Mouse (Mus musculus): ENCODE results near the gene Atxn7l1. TPM values are rescaled to one million over a fixed set of nuclear protein-coding genes. Genes with fewer than 3 reads are reported as not detected.
"Not testable (repeated sequence)": the region's sequence is repeated elsewhere in the genome, so short reads cannot be mapped to it uniquely, and the experiment has no call there.

Atxn7l1 gene
- total RNA-seq, 2 experiments from 2014 or later: 20.4 to 23.9 TPM

DNA sequence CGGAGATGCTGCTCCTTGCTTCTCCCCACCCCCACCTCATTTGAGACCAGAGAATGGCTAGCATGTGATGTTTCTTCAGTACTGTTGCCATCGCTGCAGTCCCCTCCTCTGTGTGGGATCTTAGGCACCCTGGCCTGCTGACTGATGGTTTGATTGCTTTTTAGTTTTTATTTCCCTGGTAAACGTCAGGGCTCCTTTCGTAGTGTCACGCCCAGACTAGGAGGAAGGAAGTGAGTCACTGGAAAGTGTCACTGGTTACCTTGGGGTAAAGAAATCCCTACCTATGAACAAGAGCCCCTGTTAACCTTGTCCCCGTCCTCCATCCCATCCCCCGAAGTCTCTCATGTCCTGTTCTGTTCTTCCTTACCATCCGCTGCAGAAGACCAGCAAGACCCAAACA lies 10.8 kb downstream of the Atxn7l1 start:
- intact Hi-C loops (cut with DNase I): no loop called here
- DNase-seq: no peak
- Histone ChIP-seq H3K4me3 (no peak overlapping the region), H3K27ac (no peak overlapping the region)
- TF ChIP-seq CTCF (IDR thresholded peaks at IDR 0.05): no peak

DNA sequence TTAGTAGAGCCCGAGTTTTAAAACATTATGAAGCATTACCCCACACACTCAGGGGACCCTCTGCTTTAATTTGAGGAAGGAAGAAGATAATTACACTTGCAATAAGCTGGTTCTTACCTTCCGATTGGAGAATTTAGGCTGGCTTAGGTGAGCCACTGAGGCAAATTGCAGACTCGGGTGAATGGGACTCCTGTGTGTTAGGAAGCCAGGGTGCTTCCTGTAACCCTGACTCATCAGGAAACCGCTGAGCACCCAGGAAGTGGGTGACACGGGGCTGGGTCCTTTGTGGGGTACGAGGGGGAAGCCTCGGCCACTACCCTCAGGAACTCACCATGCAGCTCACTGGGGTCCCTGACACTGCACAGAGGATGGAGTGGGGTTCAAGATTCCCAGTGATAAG lies 12.9 kb downstream of the Atxn7l1 start:
- intact Hi-C loops (cut with DNase I): no loop called here
- TF ChIP-seq CTCF (IDR thresholded peaks at IDR 0.05): no peak
- DNase-seq: no peak
- no peak overlapping the region for H3K4me3 ChIP-seq
- H3K27ac ChIP-seq: no peak overlapping the region

DNA sequence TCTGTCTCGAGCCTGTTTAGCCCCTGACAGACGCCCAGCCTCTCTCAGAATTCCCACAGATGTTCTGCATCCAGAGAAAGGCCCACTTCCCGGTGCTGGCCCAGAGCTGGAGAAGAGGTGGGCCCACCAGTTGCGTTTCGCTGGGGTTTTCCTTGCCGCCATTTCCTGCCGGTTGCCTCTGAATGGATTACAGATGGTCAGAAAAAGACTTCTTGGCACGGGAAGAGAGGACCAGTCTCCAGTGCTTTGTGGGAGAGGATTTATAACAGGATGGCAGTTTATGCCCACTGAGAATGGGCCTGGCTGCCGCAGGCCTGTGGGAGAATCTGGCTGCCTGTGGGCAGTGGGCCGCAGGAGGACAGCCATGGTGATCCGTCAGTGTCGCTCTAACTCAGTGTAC lies 15.0 kb downstream of the Atxn7l1 start:
- TF ChIP-seq CTCF (IDR thresholded peaks at IDR 0.05): no peak
- Histone ChIP-seq H3K27ac (peak overlapping the region; percentile 62), H3K4me3 (peak overlapping the region; percentile 8)
- peak; percentile 26 for DNase-seq
- intact Hi-C loops (cut with DNase I): no loop called here

DNA sequence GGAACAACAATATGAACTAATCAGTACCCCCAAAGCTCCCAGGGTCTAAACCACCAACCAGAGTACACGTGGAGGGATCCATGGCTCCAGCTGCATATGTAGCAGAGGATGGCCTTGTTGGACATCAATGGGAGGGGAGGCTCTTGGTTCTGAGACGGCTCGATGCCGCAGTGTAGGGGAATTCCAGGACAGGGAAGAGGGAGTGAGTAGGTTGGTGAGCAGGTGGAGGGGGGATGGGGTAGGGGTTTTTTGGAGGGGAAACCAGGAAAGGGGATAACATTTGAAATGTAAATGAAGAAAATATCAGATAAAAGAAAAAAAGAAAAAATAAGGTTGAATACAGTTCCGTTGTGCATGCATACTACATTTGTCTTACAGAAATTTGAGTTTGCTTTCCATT lies 16.5 kb downstream of the Atxn7l1 start:
- H3K4me3 ChIP-seq; intact Hi-C loops (cut with DNase I); H3K27ac ChIP-seq; DNase-seq: not testable (repeated sequence)

DNA sequence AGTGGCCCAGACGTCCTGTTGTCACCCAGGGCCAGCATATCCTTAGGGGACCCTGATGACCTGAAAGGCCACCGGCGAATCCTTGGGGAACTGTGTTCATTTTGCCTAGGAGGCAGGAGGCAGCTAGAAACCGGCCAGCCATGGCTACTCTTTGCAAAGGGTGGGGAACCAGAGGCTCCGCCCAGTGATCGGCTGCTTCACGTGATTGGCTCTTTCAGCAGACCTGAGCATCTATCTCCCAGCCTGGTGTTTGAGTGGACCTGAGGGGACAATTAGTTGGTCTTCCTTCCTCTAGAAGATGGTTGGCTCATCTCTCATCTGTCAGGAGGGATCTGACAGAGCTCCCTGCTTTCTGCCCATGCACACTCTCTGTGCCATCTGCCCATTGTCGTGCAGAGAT lies 19.2 kb downstream of the Atxn7l1 start:
- Histone ChIP-seq H3K4me3 (no peak overlapping the region), H3K27ac (no peak overlapping the region)
- no peak for TF ChIP-seq CTCF (IDR thresholded peaks at IDR 0.05)
- no peak for DNase-seq
- intact Hi-C loops (cut with DNase I): no loop called here

DNA sequence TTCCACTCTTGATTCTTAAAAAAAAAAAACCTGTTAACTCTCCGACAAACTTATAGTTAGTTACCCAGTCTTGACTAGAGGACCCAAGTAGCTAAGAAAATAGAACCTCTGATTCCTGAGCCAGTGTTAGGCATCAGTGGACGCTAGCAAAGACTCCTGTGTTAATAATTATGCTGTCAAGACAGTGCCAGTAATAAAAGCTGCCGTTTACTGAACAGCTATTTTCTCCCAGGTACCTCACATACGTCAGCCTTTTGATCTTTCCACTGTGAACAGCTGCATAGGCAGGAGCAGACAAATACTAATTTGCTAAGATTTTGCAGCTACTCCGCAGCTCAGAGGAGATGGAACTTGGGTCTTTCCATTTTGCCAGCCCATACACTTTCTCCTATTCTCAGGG lies 20.1 kb downstream of the Atxn7l1 start:
- intact Hi-C loops (cut with DNase I): no loop called here
- Histone ChIP-seq H3K4me3 (no peak overlapping the region), H3K27ac (no peak overlapping the region)
- TF ChIP-seq CTCF (IDR thresholded peaks at IDR 0.05): no peak
- DNase-seq: no peak

GRCm38 (mm10) chr12:33168491-33168890 lies 21.0 kb downstream of the Atxn7l1 start:
- intact Hi-C loops (cut with DNase I): no loop called here
- DNase-seq: no peak
- no peak overlapping the region for H3K27ac ChIP-seq
- TF ChIP-seq CTCF (IDR thresholded peaks at IDR 0.05): no peak
- H3K4me3 ChIP-seq: no peak overlapping the region

GRCm38 (mm10) chr12:33169777-33170494 lies 22.4 kb downstream of the Atxn7l1 start:
- Histone ChIP-seq H3K4me3 (no peak overlapping the region), H3K27ac (peak overlapping the region; percentile 16; the same call in 1 of the 2 replicates)
- intact Hi-C loops (cut with DNase I): no loop called here
- no peak for TF ChIP-seq CTCF (IDR thresholded peaks at IDR 0.05)
- DNase-seq: no peak

DNA sequence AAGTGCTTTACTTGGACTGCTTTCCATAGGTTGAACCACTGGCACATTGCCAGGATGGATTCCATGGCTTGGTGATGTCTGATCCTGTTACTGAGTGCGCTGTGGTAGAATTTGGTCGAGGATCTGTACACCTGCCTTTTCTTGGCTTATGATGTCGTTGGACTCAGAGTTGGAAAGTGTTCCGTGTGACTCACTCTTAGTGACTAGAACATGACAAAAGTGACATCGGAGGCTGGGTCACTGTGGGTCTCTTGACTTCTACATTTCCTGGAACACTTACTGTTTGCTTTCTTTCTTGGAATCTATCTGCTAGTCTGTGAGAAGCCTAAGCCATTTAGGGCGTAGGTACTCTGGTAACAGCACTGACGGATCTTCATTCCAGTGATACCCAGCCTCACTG lies 23.3 kb downstream of the Atxn7l1 start:
- Histone ChIP-seq H3K4me3 (no peak overlapping the region), H3K27ac (peak overlapping the region; percentile 53)
- intact Hi-C loops (cut with DNase I): no loop called here
- no peak for DNase-seq
- no peak for TF ChIP-seq CTCF (IDR thresholded peaks at IDR 0.05)

DNA sequence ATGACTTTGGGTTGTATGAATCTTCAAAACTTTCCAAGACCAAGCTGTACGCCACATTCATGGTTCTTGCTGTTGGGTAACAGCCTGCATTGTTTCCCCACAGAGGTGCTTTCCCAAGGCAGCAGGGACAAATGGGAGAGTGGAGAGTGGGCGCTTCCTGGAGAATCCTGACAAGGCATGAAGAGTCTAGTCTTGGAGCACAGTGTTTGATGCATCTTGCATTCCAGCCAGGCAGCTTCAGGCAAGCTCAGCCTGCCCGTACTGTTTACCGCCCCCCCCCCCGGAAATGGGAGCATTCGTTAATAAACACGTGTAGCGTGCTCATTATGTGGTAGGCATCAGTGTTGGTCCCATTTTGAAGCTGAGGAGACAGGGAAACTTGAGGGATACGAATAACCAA lies 25.4 kb downstream of the Atxn7l1 start:
- no peak overlapping the region for H3K27ac ChIP-seq
- no peak for TF ChIP-seq CTCF (IDR thresholded peaks at IDR 0.05)
- intact Hi-C loops (cut with DNase I): no loop called here
- H3K4me3 ChIP-seq: no peak overlapping the region
- DNase-seq: no peak

- intact Hi-C loops (cut with DNase I): no loop called here
- no peak for TF ChIP-seq CTCF (IDR thresholded peaks at IDR 0.05)
- H3K27ac ChIP-seq: peak overlapping the region; percentile 38; the same call in 1 of the 2 replicates
- H3K4me3 ChIP-seq: no peak overlapping the region
- no peak for DNase-seq
Measured at GRCm38 (mm10) chr12:33173720-33174141, 26.2 kb downstream of the Atxn7l1 start.

- no peak overlapping the region for H3K4me3 ChIP-seq
- H3K27ac ChIP-seq: peak overlapping the region; percentile 38
- no peak for DNase-seq
- intact Hi-C loops (cut with DNase I): no loop called here
- TF ChIP-seq CTCF (IDR thresholded peaks at IDR 0.05): no peak
Measured at GRCm38 (mm10) chr12:33174171-33174570, 26.7 kb downstream of the Atxn7l1 start.

GRCm38 (mm10) chr12:33174675-33175357 lies 27.3 kb downstream of the Atxn7l1 start:
- TF ChIP-seq CTCF (IDR thresholded peaks at IDR 0.05): no peak
- intact Hi-C loops (cut with DNase I): no loop called here
- Histone ChIP-seq H3K27ac (peak overlapping the region; percentile 90), H3K4me3 (peak overlapping the region; percentile 63; the same call in 1 of the 2 replicates)
- DNase-seq: no peak

All from gastrocnemius, adult 2 months (tissue).